Mouse (Mus musculus) testis, adult 2 months (tissue): ENCODE data around the gene Gfod2.
A peak's percentile ranks its signal among the peaks of the same experiment; 100 is the strongest.

ENCODE experiments used
- CTCF ChIP-seq: fragments of 200-500 bp; IDR thresholded peaks from 2 replicates; pipeline ENCODE4 v1.5.1; 2012; ENCODE audit warnings: low read depth, mild to moderate bottlenecking, inconsistent platforms, low read length, moderate library complexity; ENCODE audit not compliant: control insufficient read depth, insufficient read depth, insufficient replicate concordance
- POLR2A ChIP-seq: fragments of 200-500 bp; IDR thresholded peaks from 2 replicates; pipeline ENCODE4 v1.6.1; 2012; ENCODE audit warnings: low read depth, mild to moderate bottlenecking, inconsistent platforms, low read length, moderate library complexity; ENCODE audit not compliant: control insufficient read depth

DNA sequence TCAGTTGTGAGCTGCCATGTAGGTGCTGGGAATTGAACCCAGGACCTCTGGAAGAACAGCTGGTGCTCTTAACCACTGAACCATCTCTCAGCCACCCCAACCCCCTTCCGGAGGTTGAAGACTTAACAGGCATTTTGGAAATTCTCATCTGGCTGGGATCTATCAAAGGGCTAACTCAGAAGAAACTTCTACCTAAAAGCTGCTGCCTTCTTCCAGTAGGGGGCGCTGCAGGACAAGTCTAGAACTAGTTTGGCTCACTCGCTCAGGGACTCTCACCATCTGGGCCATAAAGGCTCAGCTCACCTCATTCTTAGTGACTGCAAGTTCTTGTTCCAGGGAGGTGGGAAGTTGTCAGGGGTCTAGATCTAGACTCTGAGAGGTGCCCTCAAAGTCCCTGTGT, 44.3 kb downstream of the Gfod2 start:
- TF ChIP-seq POLR2A (no peak), CTCF (peak; percentile 77; the same call in 1 of the 2 replicates)
